14 mouse cellular contexts compared by ENCODE assay signal in the genomic region with DNA sequence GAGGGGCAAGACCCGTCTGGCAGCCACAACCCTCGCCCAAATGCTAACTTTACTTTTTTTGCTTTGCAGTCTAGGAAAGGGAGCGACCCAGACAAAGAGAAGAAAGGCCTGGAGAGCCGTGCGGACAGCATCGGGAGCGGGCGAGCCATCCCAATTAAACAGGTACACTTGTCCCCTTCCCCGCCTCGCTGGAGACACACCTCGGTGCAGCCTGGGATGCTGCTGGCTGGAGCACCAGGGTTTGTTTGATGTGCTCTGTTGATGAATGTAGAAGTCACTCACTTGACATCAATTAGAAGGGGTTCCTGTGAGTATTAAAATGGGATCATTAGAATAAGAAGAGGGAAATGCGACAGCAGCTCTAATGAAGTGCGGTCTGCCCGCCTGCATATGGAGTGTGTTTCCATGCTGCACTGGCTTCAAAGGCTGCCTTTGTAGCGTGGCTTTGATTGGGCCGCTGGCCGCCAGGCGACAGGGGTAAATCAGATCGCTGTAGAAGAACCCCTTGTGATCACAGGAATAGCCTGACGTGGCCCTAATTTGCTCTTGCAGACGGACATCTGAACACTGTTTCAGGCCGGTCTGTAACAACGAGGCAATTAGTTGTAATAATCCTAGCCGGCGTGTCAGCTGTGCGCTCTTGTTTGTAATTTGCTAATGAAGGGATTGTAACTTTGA.
DNase-seq lines count a peak whose midpoint lies in the region; ATAC-seq and TF ChIP-seq lines count a peak whose summit lies in the region.
"Had no signal": no experiment of that assay in that cellular context is flagged by ENCODE, and none has a peak within 500 bp of the region (broad histone marks: within the 10 kb centered on the region; RNA-seq: fewer than 3 reads in every experiment).

No protein-coding gene starts in this region.

- WGBS in neural tube, embryonic 11.5 days = 42% methylated on average over 26 of the region's 26 CpGs
- WGBS in forebrain, embryonic 16.5 days = 14% methylated on average over 26 of the region's 26 CpGs

- H3K27me3 ChIP-seq in neural tube, embryonic 11.5 days (ENCODE audit: control insufficient read depth, insufficient read depth, low read length) = no peaks in the 10 kb centered on the region
- H3K27me3 ChIP-seq in forebrain, embryonic 16.5 days (replicated peaks; ENCODE audit: control insufficient read depth, insufficient read depth, low read length) = peaks cover 35% of the 10 kb centered on the region
- H3K27me3 ChIP-seq: liver, embryonic 12.5 days had no signal

- peak; percentile 78; the same call in 1 of the 2 replicates for ATAC-seq in neural tube, embryonic 11.5 days (ENCODE audit: insufficient read depth, low FRiP score, low TSS enrichment)
- ATAC-seq in forebrain, embryonic 16.5 days = peak; percentile 90
- ATAC-seq: liver, embryonic 12.5 days had no signal

- H3K36me3 ChIP-seq in neural tube, embryonic 11.5 days (ENCODE audit: control insufficient read depth, insufficient read depth, low read length) = peaks cover 7% of the 10 kb centered on the region; the same call in 1 of the 2 replicates
- peaks cover 7% of the 10 kb centered on the region for H3K36me3 ChIP-seq in forebrain, embryonic 16.5 days (ENCODE audit: control insufficient read depth, insufficient read depth)

- H3K9me3 ChIP-seq in neural tube, embryonic 11.5 days (ENCODE audit: control insufficient read depth, low read length) = no peaks in the 10 kb centered on the region
- no peaks in the 10 kb centered on the region for H3K9me3 ChIP-seq in forebrain, embryonic 16.5 days (ENCODE audit: control insufficient read depth, low read length)
- H3K9me3 ChIP-seq: liver, embryonic 12.5 days had no signal

- intact Hi-C loops in gastrocnemius, adult 2 months (cut with DNase I) = no loop called here

- peaks cover 14% of the 10 kb centered on the region; the same call in 1 of the 2 replicates for H3K4me1 ChIP-seq in neural tube, embryonic 11.5 days (ENCODE audit: control insufficient read depth, insufficient read depth, low read length)
- peaks cover 42% of the 10 kb centered on the region for H3K4me1 ChIP-seq in forebrain, embryonic 16.5 days (replicated peaks; ENCODE audit: control insufficient read depth, insufficient read depth, low read length)

- peak; percentile 65 for DNase-seq in neural tube, embryonic 11.5 days (ENCODE audit: low spot score)
- DNase-seq in neural tube, embryonic 10.5 days (ENCODE audit: extremely low spot score, low spot score) = no peak
- DNase-seq in mesoderm, embryonic 11.5 days (ENCODE audit: low read depth, low spot score) = peak; percentile 30
- DNase-seq in retina, postnatal 1 day = peak; percentile 94
- DNase-seq in gastrocnemius, adult 2 months = no peak
- no peak for DNase-seq in thymus, postnatal 14 days
- no peak for DNase-seq in left cerebral cortex, adult 8-10 months (ENCODE audit: low spot score in 2 of 2)
- DNase-seq: heart, adult 11 months; kidney, postnatal 36 days; lung, postnatal 36 days; right cerebral cortex, postnatal 4 days had no signal

- H3K9ac ChIP-seq in neural tube, embryonic 11.5 days (ENCODE audit: low read length) = no peak overlapping the region
- no peak overlapping the region for H3K9ac ChIP-seq in forebrain, embryonic 16.5 days (replicated peaks; ENCODE audit: low read depth, low read length)
- H3K9ac ChIP-seq: liver, embryonic 12.5 days had no signal

- TF ChIP-seq CTCF in gastrocnemius, adult 2 months (IDR thresholded peaks at IDR 0.05) = no peak

- peak overlapping the region; percentile 56; the same call in 1 of the 2 replicates for H3K27ac ChIP-seq in neural tube, embryonic 11.5 days (ENCODE audit: low read depth, low read length)
- no peak overlapping the region for H3K27ac ChIP-seq in forebrain, embryonic 16.5 days (ENCODE audit: low read length)
- no peak overlapping the region for H3K27ac ChIP-seq in gastrocnemius, adult 2 months
- H3K27ac ChIP-seq: liver, embryonic 12.5 days had no signal

- no peak overlapping the region for H3K4me3 ChIP-seq in neural tube, embryonic 11.5 days (ENCODE audit: low read depth, low read length)
- no peak overlapping the region for H3K4me3 ChIP-seq in forebrain, embryonic 16.5 days (replicated peaks; ENCODE audit: low read length)
- H3K4me3 ChIP-seq in gastrocnemius, adult 2 months = no peak overlapping the region
- H3K4me3 ChIP-seq: liver, embryonic 12.5 days; myocyte had no signal

- no peak overlapping the region for H3K4me2 ChIP-seq in neural tube, embryonic 11.5 days (ENCODE audit: low read depth)
- no peak overlapping the region for H3K4me2 ChIP-seq in forebrain, embryonic 16.5 days (ENCODE audit: low read length)
- H3K4me2 ChIP-seq: liver, embryonic 12.5 days had no signal

Comparison
In these comparisons a context has a peak if more than half of its experiments do, and no peak if none do; other contexts are left out.
1. DNase-seq: peak in neural tube, embryonic 11.5 days (single experiment), mesoderm, embryonic 11.5 days (single experiment) and retina, postnatal 1 day (single experiment); none in neural tube, embryonic 10.5 days (single experiment), gastrocnemius, adult 2 months (single experiment), thymus, postnatal 14 days (single experiment) and left cerebral cortex, adult 8-10 months (0 of 2).